Mouse (Mus musculus): ENCODE results near the gene Tmem270.

DNA sequence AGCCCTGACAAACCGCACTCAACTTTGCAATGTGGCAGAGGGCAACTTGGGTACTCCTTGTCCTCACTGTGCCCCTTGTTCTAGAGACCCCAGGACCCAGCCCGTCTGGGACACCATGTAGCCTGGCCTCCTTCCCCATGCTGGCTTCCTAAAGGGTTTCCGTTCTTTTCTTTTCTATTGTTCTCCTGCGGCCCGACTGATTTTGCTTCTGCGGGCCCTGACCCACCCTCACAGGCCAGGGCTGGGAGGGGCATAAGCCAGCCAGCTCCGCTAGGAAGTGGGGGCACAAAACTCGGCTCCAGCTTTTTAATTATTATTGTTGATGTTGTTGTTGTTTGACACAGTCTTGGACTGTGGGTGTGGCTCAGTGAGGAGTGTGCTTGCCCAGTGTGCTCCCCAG is 15.0 kb downstream of the Tmem270 start:
- TF ChIP-seq GATA1 (IDR thresholded peaks at IDR 0.05; ENCODE audit: borderline replicate concordance, low read length) (no peak), FLI1 (IDR thresholded peaks at IDR 0.05; ENCODE audit: low read length) (no peak)
